Comparison of ENCODE assay signal across 7 mouse cellular contexts in genomic region chr19:58469421-58469820, GRCm38 (mm10). TPM values are rescaled to one million over a fixed set of nuclear protein-coding genes. Genes with fewer than 3 reads are reported as not detected.
DNase-seq lines count a peak whose midpoint lies in the region.

No protein-coding gene starts in this region.

- no peaks in the 10 kb centered on the region for H3K27me3 ChIP-seq in splenic B cell, adult 2 months (ENCODE audit: control insufficient read depth, insufficient read depth, low read length, poor library complexity, severe bottlenecking)

- H3K36me3 ChIP-seq in splenic B cell, adult 2 months (ENCODE audit: control insufficient read depth, insufficient read depth, low read length, poor library complexity, severe bottlenecking): no peaks in the 10 kb centered on the region

- intact Hi-C loops in left cerebral cortex, postnatal 4 days (cut with DNase I): loop anchor here (2.0 to 10.0 kb wide), 3 partner anchors 655 to 817 kb away; no protein-coding TSS in a partner anchor

- DNase-seq in ZHBTc4 (ENCODE audit: low read depth, low spot score): peak; percentile 81
- DNase-seq in cerebellum, adult 8-10 months: peak; percentile 77
- DNase-seq in frontal cortex, postnatal 14 days (ENCODE audit: low spot score in 2 of 2): peak; percentile 68 to 90
- peak; percentile 76 for DNase-seq in induced T-regulatory cell, adult 2 months (ENCODE audit: low read depth)
- DNase-seq in left cerebral cortex, postnatal 4 days: peak; percentile 91
- peak; percentile 80 for DNase-seq in naive thymus-derived CD4-positive, alpha-beta T cell, adult 2 months (ENCODE audit: low read depth)
- peak; percentile 87 for DNase-seq in splenic B cell, adult 2 months (ENCODE audit: low read depth, low spot score)

RNA-seq across cellular contexts. Expression of gene Gfra1, which starts 13.7 kb away (rescaled TPM):
- total RNA-seq in left cerebral cortex, postnatal 4 days (2021): 10 to 100 TPM; 13.9 to 24.5 TPM

RNA-seq across cellular contexts. Expression of gene Ccdc172, which starts 42.4 kb away (rescaled TPM):
- not detected for total RNA-seq in left cerebral cortex, postnatal 4 days (2021)

Comparison
In these comparisons a context has a peak if more than half of its experiments do, and no peak if none do; other contexts are left out.
1. Peak in every context shown above with its lines: DNase-seq.